Mouse (Mus musculus): ENCODE measurements around the gene Rtbdn.

Rtbdn gene

GRCm38 (mm10) chr8:84927513-84927912 is 19.3 kb upstream of the Rtbdn start:
- no peak for DNase-seq

DNA sequence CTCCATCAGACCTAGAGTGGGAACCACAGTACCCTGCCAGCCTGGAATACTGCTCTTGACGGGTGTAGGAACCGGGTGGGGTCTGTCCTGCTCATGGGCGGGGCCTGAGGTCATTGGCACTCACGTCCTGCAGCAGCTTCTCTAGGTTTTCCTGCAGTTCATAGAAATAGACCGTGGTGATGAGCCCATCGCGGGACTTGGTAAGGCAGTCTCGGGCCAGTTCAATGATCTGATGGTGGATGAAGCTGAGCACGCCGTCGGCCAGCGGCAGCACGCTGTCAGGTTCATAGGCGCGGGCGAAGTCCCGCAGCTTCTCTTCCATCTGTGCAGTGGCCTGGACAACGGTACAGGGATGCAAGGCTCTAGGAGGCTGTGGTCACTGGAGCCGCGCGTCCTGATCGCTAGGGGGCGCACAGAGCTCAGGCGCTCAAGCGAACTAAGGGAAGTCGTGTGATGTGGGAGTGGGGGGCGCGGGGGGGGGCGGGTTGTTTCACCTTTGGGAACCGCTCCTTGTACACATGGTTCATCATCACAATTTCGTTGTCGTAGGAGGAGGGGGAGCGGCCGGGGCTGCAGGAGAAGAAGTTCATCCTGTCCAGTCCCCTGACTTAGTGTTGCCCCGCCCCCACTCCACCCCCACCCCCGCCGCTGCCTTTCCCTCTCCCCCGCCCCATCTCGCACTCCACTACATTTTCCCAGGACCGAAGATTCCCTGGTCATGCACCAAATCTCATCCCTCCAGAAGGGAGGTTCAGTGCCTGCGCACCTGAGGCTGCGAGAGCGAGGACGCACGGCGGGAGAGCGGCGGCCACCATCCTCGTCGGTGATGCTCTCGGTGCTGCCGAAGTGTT is 18.1 kb upstream of the Rtbdn start:
- peak; percentile 75 for DNase-seq

GRCm38 (mm10) chr8:84930582-84930981 is 16.2 kb upstream of the Rtbdn start:
- no peak for DNase-seq

- no peak for DNase-seq
These were observed 12.8 kb upstream of the Rtbdn start for GRCm38 (mm10) chr8:84933767-84934559.

GRCm38 (mm10) chr8:84934860-84935259 is 11.9 kb upstream of the Rtbdn start:
- DNase-seq: no peak

DNA sequence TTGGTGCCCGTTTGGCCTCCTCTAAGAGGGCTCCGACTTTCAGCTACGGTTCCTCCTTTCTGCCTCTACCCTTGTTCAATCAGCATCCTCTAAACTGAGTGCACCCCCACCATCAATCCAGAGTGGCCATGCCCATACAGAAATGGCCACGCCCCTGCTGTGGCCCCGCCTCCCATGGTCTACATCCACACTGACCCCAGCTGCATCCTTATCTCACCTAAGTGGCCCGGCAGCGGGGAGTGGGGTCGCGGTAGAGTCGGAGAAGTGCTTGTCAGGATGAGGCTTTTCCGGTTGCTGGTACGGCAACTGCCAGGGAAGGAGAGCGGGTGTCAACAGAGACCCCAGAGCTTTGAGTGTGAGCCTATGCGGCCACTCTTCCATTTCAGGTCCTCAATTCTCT is 11.3 kb upstream of the Rtbdn start:
- no peak for DNase-seq

DNA sequence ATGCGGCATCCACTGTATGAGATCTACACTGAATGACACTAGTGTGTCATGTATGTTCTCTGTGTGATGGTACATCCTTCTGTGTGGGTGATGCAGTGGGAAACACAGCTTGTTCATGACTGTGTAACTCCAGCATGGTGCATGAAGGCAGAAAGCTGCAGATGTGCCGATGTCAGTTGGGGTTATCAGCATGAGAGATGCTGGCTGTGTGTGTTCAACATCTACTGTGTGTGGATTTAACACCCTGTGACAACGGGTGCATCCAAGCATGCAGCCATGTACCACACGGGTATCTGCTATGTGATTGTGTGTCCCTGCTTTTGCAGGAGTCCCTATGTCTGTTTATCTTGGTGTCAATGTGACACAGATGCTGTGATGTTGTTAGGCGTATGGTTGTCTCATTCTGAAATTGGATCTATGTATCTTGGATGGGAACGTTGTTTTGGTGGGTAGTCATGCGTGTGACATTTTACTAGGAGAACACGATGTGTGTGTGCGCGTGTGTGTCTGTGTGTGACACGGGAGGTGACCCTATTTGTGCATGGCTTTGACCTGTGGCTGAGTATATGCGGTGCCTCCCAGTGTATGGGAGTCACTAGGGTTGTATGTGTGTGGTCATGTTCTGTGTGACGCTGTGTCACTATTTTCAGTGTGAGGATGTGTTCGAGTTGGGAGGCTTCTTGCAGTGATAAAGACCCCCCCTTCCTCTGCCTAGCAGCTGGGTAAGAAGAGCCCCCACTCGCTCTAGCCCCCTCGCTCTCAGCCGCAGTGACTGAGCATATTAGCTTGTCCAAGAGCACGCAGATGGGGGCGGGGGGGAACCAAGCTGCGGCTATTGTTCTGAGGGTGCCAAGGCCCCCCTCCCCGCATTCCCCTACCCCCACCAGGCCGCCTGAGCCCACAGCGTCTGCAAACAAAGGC is 10.5 kb upstream of the Rtbdn start:
- DNase-seq: no peak

DNA sequence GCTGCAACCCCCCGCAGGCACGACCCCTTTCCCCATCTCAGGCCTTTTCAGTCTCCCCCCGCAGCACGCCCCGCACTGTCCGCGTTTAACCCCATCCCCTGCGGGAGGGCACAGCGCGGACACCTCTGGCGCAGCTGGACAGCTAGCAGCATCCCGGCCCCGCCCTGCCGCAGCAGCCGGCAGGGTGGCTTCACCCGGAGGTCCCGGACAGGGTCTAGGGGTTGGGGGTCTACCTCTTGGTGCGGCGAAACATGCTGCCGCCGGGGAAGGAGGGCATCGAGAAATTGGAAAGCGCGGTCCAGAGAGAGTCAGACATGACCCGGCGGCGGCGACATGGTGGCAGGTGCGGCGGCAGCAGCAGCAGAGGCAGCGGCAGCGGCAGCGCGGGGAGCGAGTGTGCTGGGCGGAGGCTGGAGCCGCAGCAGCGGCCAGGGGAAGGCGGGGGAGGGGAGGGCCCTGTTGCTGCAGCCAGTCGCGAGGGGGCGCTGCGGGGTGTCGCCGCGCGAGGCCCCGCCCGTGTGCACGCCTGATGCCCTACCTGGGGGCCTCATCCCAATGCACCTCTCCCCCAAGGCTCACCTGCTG is 9.7 kb upstream of the Rtbdn start, which contains the start of gene Mast1:
Mast1 (minus strand) TSS at position 398 of the 585 bp plus-strand sequence.
- peak; percentile 66 for DNase-seq

GRCm38 (mm10) chr8:84937620-84938485 is 8.9 kb upstream of the Rtbdn start:
- no peak for DNase-seq

GRCm38 (mm10) chr8:84943699-84944098 is 3.1 kb upstream of the Rtbdn start:
- DNase-seq: no peak

- no peak for DNase-seq
These were observed 2.2 kb upstream of the Rtbdn start for GRCm38 (mm10) chr8:84944478-84945160.

DNA sequence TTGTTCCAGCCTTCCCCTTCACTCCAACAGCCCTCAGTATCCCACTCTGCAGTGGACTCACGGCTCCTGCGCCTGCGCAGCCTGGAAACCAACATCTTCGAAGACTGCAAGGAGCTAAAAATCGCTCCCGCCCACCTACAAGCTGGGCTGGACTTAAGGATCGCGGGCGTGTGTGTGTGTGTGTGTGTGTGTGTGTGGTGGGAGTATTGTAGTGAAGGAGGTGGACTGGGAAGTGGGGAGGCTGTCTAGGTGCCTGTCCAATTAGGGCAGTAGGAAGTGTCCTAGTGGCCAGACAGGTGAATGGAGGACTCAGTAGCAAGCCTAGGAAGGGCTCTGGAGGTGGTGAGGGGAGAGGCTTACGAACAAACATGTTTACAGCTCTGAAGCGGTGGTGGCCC is 1.6 kb upstream of the Rtbdn start:
- DNase-seq: no peak

- no peak for DNase-seq
These were observed 911 bp upstream of the Rtbdn start for GRCm38 (mm10) chr8:84945633-84946527.

DNA sequence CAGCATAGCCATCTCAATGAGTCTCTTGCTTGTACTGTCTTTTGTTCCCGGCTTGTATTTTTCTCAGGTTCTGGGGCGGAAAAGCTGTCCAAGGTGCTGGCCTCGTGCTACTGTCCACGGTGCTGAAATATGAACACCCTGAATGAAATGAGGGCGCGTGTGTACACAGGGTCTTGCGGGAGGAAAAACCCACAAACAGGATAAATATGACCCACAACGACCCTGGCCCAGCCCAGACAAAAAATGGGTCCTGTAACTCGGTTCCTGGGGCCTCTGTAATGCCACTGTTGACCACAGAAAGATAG is 402 bp downstream of the Rtbdn start:
- peak; percentile 65 for DNase-seq

- DNase-seq: no peak
These were observed 3.0 kb downstream of the Rtbdn start for GRCm38 (mm10) chr8:84949753-84950152.

DNA sequence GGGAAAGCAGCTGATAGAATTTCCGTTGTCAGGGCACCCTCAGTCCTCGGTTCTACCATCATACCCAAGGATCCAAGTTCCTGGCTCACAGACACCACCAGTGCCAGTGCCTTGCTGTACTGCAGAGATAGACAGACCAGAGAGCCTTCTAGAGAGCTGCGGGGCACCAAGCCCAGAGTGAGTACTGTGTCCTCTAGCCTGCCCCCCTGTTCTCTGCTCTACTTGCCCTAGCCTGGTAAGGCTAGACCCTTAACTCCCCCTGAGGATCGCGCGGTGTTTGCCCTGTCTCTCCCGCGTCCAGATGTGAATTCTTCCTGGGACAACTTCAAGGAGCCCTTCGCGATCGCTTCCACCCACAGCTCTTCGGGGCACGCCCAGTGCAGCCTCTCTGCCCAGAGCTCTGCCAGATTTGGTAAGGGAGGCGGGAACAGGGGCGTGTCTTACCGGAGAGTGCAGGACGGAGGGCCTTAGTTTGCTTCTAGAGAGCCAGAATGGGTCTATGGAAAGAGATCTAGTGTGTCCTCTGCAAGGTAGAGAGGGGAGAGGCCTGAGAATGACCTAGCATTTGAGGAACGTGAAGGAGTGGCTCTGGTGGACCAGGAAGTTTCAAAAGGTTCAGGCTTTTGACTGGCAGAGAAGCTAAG is 5.9 kb downstream of the Rtbdn start:
- peak; percentile 64 for DNase-seq

DNA sequence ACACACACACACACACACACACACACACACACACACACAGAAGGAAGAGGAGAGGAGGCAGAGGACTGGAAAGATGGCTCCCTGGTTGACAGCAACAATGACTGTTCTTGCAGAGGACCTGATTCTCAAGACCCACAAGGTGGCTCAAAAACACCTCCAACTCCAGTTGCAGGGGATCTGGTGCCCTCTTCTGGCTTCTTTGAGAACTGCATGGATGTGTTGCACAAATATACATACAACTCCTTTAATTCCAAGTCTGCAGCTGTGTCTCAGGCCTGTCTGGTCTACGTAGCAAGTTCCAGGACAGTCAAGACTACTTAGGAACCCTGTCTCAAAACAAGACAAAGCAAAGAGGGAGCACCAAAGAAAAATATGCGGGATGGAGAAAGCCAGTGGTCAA is 10.0 kb downstream of the Rtbdn start:
- DNase-seq: peak; percentile 77

DNA sequence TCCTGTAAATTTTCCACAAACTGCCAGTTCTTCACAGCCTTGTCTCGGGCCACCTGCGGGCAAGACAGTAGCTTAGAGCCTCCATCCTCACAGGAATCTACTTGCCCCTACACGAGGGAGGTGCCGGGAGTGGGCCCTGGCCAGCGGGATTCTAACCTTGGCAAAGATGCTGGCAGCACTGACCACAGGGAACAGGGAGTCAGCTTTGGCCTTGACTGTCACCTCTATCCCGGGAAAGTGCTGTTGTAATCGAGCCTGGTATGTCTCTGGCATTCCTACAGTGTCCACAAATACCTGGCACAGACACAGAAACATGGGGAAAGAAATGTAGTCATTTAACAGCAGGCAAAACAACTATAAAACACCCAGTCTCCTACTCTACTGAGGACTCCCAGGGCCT is 13.0 kb downstream of the Rtbdn start:
- no peak for DNase-seq

GRCm38 (mm10) chr8:84963952-84964351 is 17.2 kb downstream of the Rtbdn start:
- DNase-seq: no peak

Data from lung, postnatal 14 days (tissue).